Mouse (Mus musculus): ENCODE data around the gene Appbp2. TPM values are rescaled to one million over a fixed set of nuclear protein-coding genes. Genes with fewer than 3 reads are reported as not detected.
A peak's percentile ranks its signal among the peaks of the same experiment; 100 is the strongest.

Gene Appbp2
- polyA plus RNA-seq, 1 experiment from 2014 or later = 46.4 TPM

- Histone ChIP-seq H3K36me3 (no peaks in the 10 kb centered on the region), H3K4me1 (replicated peaks) (peaks cover 29% of the 10 kb centered on the region), H3K27ac (replicated peaks) (peak overlapping the region; percentile 94), H3K4me3 (peak overlapping the region; percentile 87), H3K4me2 (peak overlapping the region; percentile 65), H3K9me3 (no peaks in the 10 kb centered on the region), H3K9ac (peak overlapping the region; percentile 90), H3K27me3 (no peaks in the 10 kb centered on the region)
- WGBS = under 1% methylated on average over 17 of the region's 17 CpGs
- no peak; the same call in 1 of the 2 replicates for ATAC-seq (ENCODE audit: low FRiP score, low read depth)
Measured at GRCm38 (mm10) chr11:85138776-85139474, 96.0 kb downstream of the Appbp2 start.

Other genes with a start within 250 kb of the Appbp2 start
- gene Usp32, start 95.0 kb downstream of the Appbp2 start, polyA plus RNA-seq (2015; fragmentation: Nextera tagmentation; extraction: Ambion mirVana) = 10.6 and 11.9 TPM in 2 replicates
- gene 1700125H20Rik, start 64.7 kb downstream of the Appbp2 start, polyA plus RNA-seq (2015; fragmentation: Nextera tagmentation; extraction: Ambion mirVana) = 0.58 and 0.84 TPM in 2 replicates
- 16.8 and 17.2 TPM in 2 replicates for gene Ppm1d, start 76.1 kb upstream of the Appbp2 start, polyA plus RNA-seq (2015; fragmentation: Nextera tagmentation; extraction: Ambion mirVana)
- 31.3 and 31.9 TPM in 2 replicates for gene Bcas3, start 118.0 kb upstream of the Appbp2 start, polyA plus RNA-seq (2015; fragmentation: Nextera tagmentation; extraction: Ambion mirVana)